Mouse (Mus musculus) gastrocnemius, adult 2 months (tissue): Measurements from ENCODE around the gene Ppp3r2. TPM values are rescaled to one million over a fixed set of nuclear protein-coding genes. Genes with fewer than 3 reads are reported as not detected.

Experiments
- DNase-seq: peaks from one replicate; pipeline ENCODE4 v3.0.0; 2022
- H3K27ac ChIP-seq: fragments of 200-600 bp; 2 replicates; pipeline ENCODE4 v1.8.1; 2022; ENCODE audit warnings: mild to moderate bottlenecking
- H3K4me3 ChIP-seq: fragments of 200-600 bp; 2 replicates; pipeline ENCODE4 v1.8.1; 2022; ENCODE audit warnings: mild to moderate bottlenecking, moderate library complexity
- CTCF ChIP-seq: fragments of 200-600 bp; IDR thresholded peaks from 2 replicates; pipeline ENCODE4 v1.8.1; 2022; ENCODE audit warnings: antibody characterized with exemption, mild to moderate bottlenecking, moderate library complexity
- intact Hi-C: fragments of 180-260 bp; cut with DNase I; formaldehyde crosslinking; loops from one replicate; pipeline ENCODE4 v1.15.1; 2025
- total RNA-seq, 2 experiments: library from RNA; stranded (reverse); gene quantifications; 2 replicates each; pipeline ENCODE4 v1.2.3; 2021

Gene Ppp3r2
- total RNA-seq, 2 experiments from 2014 or later, result not detected

DNA sequence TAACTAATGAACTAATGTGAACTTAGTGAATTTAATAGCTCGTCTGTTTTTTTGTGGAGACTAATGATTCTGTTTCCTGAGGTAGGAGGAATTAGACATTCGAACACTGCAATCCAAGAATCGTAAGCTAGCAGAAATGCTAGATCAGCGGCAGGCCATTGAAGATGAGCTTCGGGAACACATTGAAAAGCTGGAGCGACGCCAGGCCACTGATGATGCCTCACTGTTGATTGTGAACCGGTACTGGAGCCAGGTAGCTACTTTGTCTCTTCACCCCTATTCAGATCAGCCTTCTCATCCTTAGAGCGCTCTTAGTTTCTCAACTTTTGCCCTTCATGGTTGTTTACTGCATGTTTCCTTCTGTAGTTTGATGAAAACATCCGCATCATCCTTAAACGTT is 44.0 kb downstream of the Ppp3r2 start:
- no peak for DNase-seq
- H3K4me3 ChIP-seq, result no peak overlapping the region
- H3K27ac ChIP-seq, result no peak overlapping the region
- intact Hi-C loops, result no loop called here
- no peak for TF ChIP-seq CTCF

DNA sequence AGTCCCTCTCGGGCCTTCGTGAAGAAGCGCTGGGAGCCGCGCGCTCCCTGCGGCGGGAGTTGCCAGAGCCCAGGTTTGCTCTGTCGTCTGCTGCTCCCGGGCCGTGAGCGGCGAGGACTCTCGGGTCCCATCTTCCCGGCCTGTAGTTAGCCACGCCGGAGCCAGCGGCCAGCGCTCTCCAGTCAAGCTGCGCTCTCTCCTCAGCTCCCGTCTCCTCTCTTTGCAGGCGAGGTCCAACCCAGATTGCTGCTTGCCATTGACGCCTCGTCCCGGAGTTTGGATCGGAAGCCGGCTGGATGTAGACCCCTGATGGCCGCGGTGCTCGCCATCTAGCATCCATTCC is 49.7 kb downstream of the Ppp3r2 start:
- DNase-seq, result no peak
- H3K27ac ChIP-seq, result peak overlapping the region; percentile 90
- peak overlapping the region; percentile 98 for H3K4me3 ChIP-seq
- TF ChIP-seq CTCF, result no peak
- intact Hi-C loops, result no loop called here

DNA sequence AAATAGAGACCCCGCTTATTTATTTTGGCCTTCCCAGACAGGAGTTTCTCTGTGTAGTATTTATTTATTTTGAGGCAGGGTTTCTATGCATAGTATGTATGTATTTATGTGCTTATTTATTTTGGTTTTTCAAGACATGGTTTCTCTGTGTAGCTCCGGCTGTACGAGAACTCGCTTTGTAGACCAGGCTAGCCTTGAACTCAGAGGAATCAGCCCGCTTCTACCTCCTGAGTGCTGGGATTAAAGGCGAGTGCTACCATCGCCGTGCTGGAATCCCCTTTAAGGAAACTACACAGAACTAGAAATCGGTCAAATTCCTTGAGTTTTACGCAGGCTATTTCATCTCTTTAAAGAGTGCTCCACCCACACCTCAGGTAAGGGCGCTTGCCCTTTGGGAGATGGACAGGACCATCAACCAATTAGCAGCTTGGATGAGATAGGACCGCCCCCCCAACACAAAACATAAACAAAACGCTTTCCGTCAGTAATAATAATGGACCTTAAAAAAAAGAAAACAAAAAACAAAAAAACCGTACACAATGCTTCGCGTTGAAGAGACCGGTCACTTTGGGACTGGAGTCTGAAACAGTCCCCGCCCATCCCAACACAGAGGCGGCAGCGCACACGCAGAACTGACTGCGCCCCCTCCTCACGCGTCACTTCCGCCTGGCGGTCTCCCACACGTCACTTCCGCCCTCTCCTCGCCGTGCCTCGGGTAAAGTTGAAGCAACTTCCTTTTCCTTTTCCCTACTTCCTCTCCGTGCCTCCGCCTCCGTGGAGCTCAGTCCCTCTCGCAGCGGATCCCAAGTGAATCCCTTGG is 50.3 kb downstream of the Ppp3r2 start, which contains the start of gene Rnf20:
Rnf20 (plus strand) TSS at position 688 of the 820 bp plus-strand sequence.
- no peak for TF ChIP-seq CTCF
- Histone ChIP-seq H3K4me3 (peak within 1 kb of the TSS; percentile 98), H3K27ac (peak within 1 kb of the TSS; percentile 90)
- DNase-seq, result peak; percentile 97
- intact Hi-C loops, result loop anchor here (2.0 kb wide), 1 partner anchor 111 kb away; the partner anchor contains the start of genes Mrpl50 and Zfp189

DNA sequence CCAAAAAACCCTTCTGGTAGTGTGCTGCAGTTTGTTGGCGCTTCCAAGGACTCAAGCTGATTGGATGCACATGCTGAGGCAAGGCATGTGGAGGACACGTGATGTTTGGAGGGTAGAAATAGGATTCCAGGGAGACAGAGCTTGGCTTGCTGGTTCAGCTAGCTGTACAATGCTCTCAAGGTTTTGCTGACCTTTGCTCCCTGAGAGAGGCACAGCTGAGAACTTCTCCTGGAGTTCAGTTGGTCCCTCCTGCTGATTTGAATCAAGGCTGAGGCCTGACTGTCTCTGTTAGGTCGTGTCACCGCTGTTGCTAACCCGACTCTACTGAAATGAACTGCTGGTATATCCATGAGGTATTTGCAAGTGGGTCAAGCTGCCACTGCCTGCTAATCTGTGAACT is 52.9 kb downstream of the Ppp3r2 start:
- no peak for TF ChIP-seq CTCF
- no peak for DNase-seq
- H3K27ac ChIP-seq, result no peak overlapping the region
- intact Hi-C loops, result loop anchor here (2.0 kb wide), 1 partner anchor 30 kb away; no protein-coding TSS in a partner anchor
- H3K4me3 ChIP-seq, result no peak overlapping the region

Other genes with a start within 250 kb of the Ppp3r2 start
- not detected for gene Acnat1, start 208.1 kb downstream of the Ppp3r2 start, total RNA-seq
- gene Baat, start 175.5 kb downstream of the Ppp3r2 start, total RNA-seq, result under 1 TPM in 1 of 2 experiments, not detected in 1; 0.39 TPM
- gene Mrpl50, start 160.9 kb downstream of the Ppp3r2 start, total RNA-seq, result 10 to 100 TPM; 33.0 to 36.6 TPM
- gene Zfp189, start 160.8 kb downstream of the Ppp3r2 start, total RNA-seq, result 1 to 10 TPM; 4.2 to 4.4 TPM
- not detected for gene Aldob, start 132.5 kb downstream of the Ppp3r2 start, total RNA-seq
- gene Tmem246, start 84.1 kb downstream of the Ppp3r2 start, total RNA-seq, result 10 to 100 TPM; 32.1 to 34.0 TPM
- gene Rnf20, start 50.0 kb downstream of the Ppp3r2 start, total RNA-seq, result 10 to 100 TPM; 32.3 to 32.6 TPM
- gene Grin3a, start 163.7 kb upstream of the Ppp3r2 start, total RNA-seq, result under 1 TPM in 1 of 2 experiments, not detected in 1; 0.08 TPM